Mouse (Mus musculus) limb, embryonic 11.5 days (tissue): ENCODE results near the gene Tmem236. TPM values are rescaled to one million over a fixed set of nuclear protein-coding genes. Genes with fewer than 3 reads are reported as not detected.

Experiments used
- ATAC-seq: fragments of 200-750 bp; cut with Nextera tagmentation; 2 replicates; pipeline ENCODE4 v1.8.0; 2017; ENCODE audit warnings: low read depth; ENCODE audit not compliant: insufficient number of reproducible peaks, low FRiP score, low TSS enrichment
- DNase-seq: peaks from one replicate; pipeline ENCODE4 v3.0.0-alpha.2; 2015; ENCODE audit warnings: low spot score
- H3K27ac ChIP-seq: fragments of 300-500 bp; sonication (generic); replicated peaks from 2 replicates; pipeline ENCODE4 v1.5.1; 2014; ENCODE audit warnings: low read depth, mild to moderate bottlenecking, low read length
- H3K27me3 ChIP-seq: fragments of 300-500 bp; sonication (generic); 2 replicates; pipeline ENCODE4 v1.6.1; 2014; ENCODE audit warnings: mild to moderate bottlenecking, low read length, mixed read lengths; ENCODE audit not compliant: control insufficient read depth, insufficient read depth
- H3K36me3 ChIP-seq: fragments of 300-500 bp; sonication (generic); 2 replicates; pipeline ENCODE4 v1.6.1; 2014; ENCODE audit warnings: mild to moderate bottlenecking, low read length, moderate library complexity, mixed read lengths; ENCODE audit not compliant: control insufficient read depth, insufficient read depth
- H3K4me1 ChIP-seq: fragments of 300-500 bp; sonication (generic); 2 replicates; pipeline ENCODE4 v1.6.1; 2014; ENCODE audit warnings: low read length, mixed read lengths; ENCODE audit not compliant: control insufficient read depth, insufficient read depth
- H3K4me2 ChIP-seq: fragments of 300-500 bp; sonication (generic); 2 replicates; pipeline ENCODE4 v1.6.1; 2014; ENCODE audit warnings: low read depth, mild to moderate bottlenecking, moderate library complexity; ENCODE audit not compliant: severe bottlenecking
- H3K4me3 ChIP-seq: fragments of 300-500 bp; sonication (generic); 2 replicates; pipeline ENCODE4 v1.5.1; 2014; ENCODE audit warnings: low read depth, low read length
- H3K9ac ChIP-seq: fragments of 300-500 bp; sonication (generic); 2 replicates; pipeline ENCODE4 v1.6.1; 2014; ENCODE audit warnings: mild to moderate bottlenecking, low read length
- H3K9me3 ChIP-seq: fragments of 300-500 bp; sonication (generic); 2 replicates; pipeline ENCODE4 v1.6.1; 2016; ENCODE audit warnings: low read length; ENCODE audit not compliant: control insufficient read depth
- WGBS: fragments of 180-500 bp; shearing (Covaris S2); extraction: QIAGEN DNeasy Blood & Tissue Kit; methylation state at CpG from one replicate; pipeline ENCODE4 v1.1.7; 2014; 5-methylcytosine and 5-hydroxymethylcytosine counted together
- polyA plus RNA-seq: library from polyadenylated mRNA; unstranded; fragments of >200 nt; fragmentation: Nextera tagmentation; extraction: Ambion mirVana; gene quantifications from 2 replicates; pipeline ENCODE4 v1.2.1, GENCODE M21; 2014

The Tmem236 gene
- polyA plus RNA-seq, 1 experiment from 2014 or later, result not detected

DNA sequence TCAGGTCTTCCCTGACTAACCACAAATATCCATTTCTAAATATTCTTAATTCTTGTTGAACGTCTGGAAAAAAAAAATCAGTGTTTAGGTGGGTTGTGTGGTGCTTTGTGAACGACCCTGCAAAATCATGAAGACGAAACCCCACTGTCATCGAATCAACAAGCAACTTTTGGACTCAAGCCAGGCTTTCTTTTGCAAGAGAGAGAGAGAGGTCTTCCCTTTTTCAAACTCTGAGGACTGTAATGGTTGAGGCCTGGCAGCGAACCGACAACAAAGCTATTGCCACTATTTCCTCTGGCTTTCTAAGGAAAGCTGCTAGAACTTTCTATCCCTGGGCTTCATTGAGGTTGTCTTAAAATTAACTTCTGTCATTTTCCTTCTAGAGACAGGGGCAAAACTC, 54.2 kb downstream of the Tmem236 start:
- ATAC-seq, result no peak
- H3K4me2 ChIP-seq, result no peak overlapping the region

DNA sequence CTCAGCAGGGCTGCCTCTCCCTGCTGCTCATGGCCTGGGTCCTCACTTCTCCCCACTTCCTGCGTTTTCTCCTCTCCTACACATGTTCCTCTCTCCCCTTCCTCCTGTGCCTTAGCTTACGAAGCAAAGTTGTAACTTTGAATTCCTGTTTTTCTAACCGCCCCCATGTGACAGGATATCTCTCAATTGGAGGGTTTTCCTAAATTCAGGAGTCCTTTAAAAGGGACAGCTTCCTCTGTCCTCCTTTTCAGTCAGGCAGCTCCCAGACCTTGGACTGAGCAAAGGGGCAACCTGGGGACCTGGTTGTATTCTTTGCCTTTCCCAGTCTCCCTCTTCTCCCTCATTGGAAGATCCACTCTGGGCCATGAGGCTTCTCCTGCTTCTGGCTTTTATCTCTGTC, 54.8 kb downstream of the Tmem236 start, which contains the start of gene Mrc1:
Gene Mrc1 (plus strand): TSS at position 244 of the 400 bp plus-strand sequence.
- Histone ChIP-seq H3K9ac (no peak within 1 kb of the TSS), H3K27ac (no peak within 1 kb of the TSS), H3K9me3 (no peaks in the 10 kb centered on the region), H3K27me3 (no peaks in the 10 kb centered on the region), H3K4me3 (no peak within 1 kb of the TSS), H3K36me3 (no peaks in the 10 kb centered on the region), H3K4me2 (no peak within 1 kb of the TSS), H3K4me1 (no peaks in the 10 kb centered on the region)
- 61% methylated on average over 3 of the region's 3 CpGs for WGBS
- ATAC-seq, result no peak
- DNase-seq, result no peak

More for the DNA sequence above, 54.2 kb downstream of the Tmem236 start:
- H3K27me3 ChIP-seq, result no peaks in the 10 kb centered on the region
- no peak overlapping the region for H3K4me3 ChIP-seq
- DNase-seq, result no peak
- H3K9me3 ChIP-seq, result no peaks in the 10 kb centered on the region
- H3K9ac ChIP-seq, result no peak overlapping the region
- 86% methylated on average over 6 of the region's 6 CpGs for WGBS
- H3K36me3 ChIP-seq, result no peaks in the 10 kb centered on the region
- H3K4me1 ChIP-seq, result no peaks in the 10 kb centered on the region
- H3K27ac ChIP-seq, result no peak overlapping the region

- Histone ChIP-seq H3K4me3 (no peak overlapping the region), H3K9ac (no peak overlapping the region), H3K4me2 (no peak overlapping the region), H3K27me3 (no peaks in the 10 kb centered on the region), H3K4me1 (no peaks in the 10 kb centered on the region), H3K27ac (no peak overlapping the region), H3K9me3 (no peaks in the 10 kb centered on the region), H3K36me3 (no peaks in the 10 kb centered on the region)
- WGBS, result 93% methylated on average over 14 of the region's 14 CpGs
- DNase-seq (no peak), ATAC-seq (no peak)
Measured at GRCm38 (mm10) chr2:14229979-14230378, 55.7 kb downstream of the Tmem236 start.

DNA sequence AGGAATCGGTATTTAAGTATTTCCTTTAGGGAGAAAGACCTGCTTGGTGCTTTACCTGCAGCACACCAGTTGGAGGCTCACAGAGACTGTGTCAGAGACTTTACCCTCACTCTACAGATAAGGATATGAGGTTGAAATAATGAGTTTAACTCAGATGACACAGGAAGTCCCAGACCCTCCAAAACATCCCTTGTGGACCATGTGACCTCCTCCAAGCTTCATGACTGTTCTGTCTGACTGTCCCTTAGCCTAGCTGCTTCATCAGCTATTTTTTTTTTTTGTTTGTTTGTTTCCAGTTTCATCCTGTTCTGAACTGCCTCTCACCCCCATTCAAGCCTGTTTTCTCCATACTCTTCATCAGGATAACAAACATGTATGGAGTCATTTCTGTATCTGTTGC, 58.6 kb downstream of the Tmem236 start:
- Histone ChIP-seq H3K4me2 (no peak overlapping the region), H3K4me1 (no peaks in the 10 kb centered on the region), H3K9me3 (no peaks in the 10 kb centered on the region), H3K27me3 (no peaks in the 10 kb centered on the region), H3K4me3 (no peak overlapping the region), H3K36me3 (no peaks in the 10 kb centered on the region), H3K9ac (no peak overlapping the region), H3K27ac (no peak overlapping the region)
- WGBS, result 85% methylated on average over 1 of the region's 1 CpGs
- no peak for DNase-seq
- no peak for ATAC-seq

GRCm38 (mm10) chr2:14233983-14234382, 59.7 kb downstream of the Tmem236 start:
- no peaks in the 10 kb centered on the region for H3K4me1 ChIP-seq
- H3K4me3 ChIP-seq, result no peak overlapping the region
- H3K27ac ChIP-seq, result no peak overlapping the region
- no peak overlapping the region for H3K4me2 ChIP-seq
- WGBS, result 77% methylated on average over 2 of the region's 2 CpGs
- H3K36me3 ChIP-seq, result no peaks in the 10 kb centered on the region
- no peaks in the 10 kb centered on the region for H3K9me3 ChIP-seq
- ATAC-seq, result no peak
- no peak for DNase-seq
- H3K9ac ChIP-seq, result no peak overlapping the region
- no peaks in the 10 kb centered on the region for H3K27me3 ChIP-seq

DNA sequence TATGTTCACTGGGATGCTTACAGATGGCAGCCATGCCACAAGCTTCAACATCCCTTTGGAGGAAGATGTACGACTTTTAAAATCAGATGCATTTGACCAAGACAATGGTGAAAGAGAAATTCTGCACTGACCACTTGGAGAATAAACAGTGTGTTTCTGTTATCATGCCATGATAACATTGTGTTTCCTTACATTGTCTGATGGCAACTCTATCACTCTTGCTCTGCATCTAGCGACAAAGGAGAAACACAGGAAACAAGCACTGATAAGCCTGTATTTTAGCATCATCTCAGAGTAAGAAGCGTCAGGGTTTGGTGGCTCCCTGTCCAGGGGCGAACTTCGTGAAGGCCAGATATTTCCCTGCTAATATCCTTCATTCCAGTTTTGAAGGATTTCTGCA, 61.0 kb downstream of the Tmem236 start:
- Histone ChIP-seq H3K9ac (no peak overlapping the region), H3K4me3 (no peak overlapping the region), H3K27ac (no peak overlapping the region), H3K27me3 (no peaks in the 10 kb centered on the region), H3K9me3 (no peaks in the 10 kb centered on the region), H3K4me2 (no peak overlapping the region), H3K36me3 (no peaks in the 10 kb centered on the region), H3K4me1 (no peaks in the 10 kb centered on the region)
- WGBS, result 90% methylated on average over 5 of the region's 5 CpGs
- DNase-seq (no peak), ATAC-seq (no peak)

DNA sequence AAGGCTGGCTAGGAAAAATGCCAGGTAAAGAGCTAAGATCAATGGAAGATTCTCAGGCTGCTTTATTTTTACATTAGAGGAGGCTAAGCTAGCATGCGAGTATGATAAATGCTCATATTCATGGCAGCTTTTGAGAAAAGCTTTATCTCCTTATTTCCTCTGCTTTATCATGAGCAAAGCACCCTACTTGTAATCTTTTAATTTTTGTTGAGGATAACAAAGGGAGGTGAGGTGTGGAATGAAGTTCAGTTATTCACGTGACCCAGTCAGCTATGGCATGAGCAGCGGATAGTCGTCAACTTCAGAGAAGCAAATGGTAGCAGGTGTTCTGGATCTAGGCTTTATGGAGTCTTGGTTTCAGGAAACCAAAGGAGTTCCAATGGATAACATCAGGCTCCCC, 62.6 kb downstream of the Tmem236 start:
- Histone ChIP-seq H3K9ac (no peak overlapping the region), H3K4me2 (no peak overlapping the region), H3K9me3 (no peaks in the 10 kb centered on the region), H3K27me3 (no peaks in the 10 kb centered on the region), H3K4me3 (no peak overlapping the region), H3K4me1 (no peaks in the 10 kb centered on the region), H3K36me3 (no peaks in the 10 kb centered on the region), H3K27ac (no peak overlapping the region)
- 89% methylated on average over 4 of the region's 4 CpGs for WGBS
- DNase-seq (no peak), ATAC-seq (no peak)

- ATAC-seq, result no peak
- no peak overlapping the region for H3K4me3 ChIP-seq
- no peaks in the 10 kb centered on the region for H3K4me1 ChIP-seq
- H3K9ac ChIP-seq, result no peak overlapping the region
- 52% methylated on average over 4 of the region's 4 CpGs for WGBS
- H3K9me3 ChIP-seq, result no peaks in the 10 kb centered on the region
- no peak overlapping the region for H3K4me2 ChIP-seq
- DNase-seq, result no peak
- no peaks in the 10 kb centered on the region for H3K36me3 ChIP-seq
- no peak overlapping the region for H3K27ac ChIP-seq
- no peaks in the 10 kb centered on the region for H3K27me3 ChIP-seq
Measured at GRCm38 (mm10) chr2:14237723-14238122, 63.4 kb downstream of the Tmem236 start.

DNA sequence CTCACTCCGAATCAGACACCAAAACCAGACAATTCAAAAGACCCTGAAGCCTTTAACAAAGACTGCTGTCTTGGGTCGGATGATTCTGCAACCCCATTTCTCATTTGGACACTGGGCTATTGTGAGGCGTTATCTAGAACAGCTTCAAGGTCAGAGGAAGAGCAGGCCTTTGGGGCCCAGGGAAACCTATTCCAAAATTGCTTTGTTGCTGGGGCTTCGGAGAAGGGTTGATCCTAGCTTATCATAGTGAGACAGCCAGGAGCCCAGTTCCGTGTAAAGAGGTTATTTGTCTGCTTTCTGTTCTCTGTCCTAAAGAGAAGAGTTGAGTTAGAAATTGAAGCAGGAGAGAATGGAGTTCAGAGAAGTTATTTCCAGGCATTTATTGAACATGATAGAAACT, 64.8 kb downstream of the Tmem236 start:
- ATAC-seq (no peak), DNase-seq (no peak)
- 84% methylated on average over 5 of the region's 5 CpGs for WGBS
- H3K27me3 ChIP-seq, result no peaks in the 10 kb centered on the region
- no peaks in the 10 kb centered on the region for H3K9me3 ChIP-seq
- no peak overlapping the region for H3K9ac ChIP-seq
- H3K4me1 ChIP-seq, result no peaks in the 10 kb centered on the region
- no peak overlapping the region for H3K4me2 ChIP-seq
- H3K36me3 ChIP-seq, result no peaks in the 10 kb centered on the region
- H3K4me3 ChIP-seq, result no peak overlapping the region
- H3K27ac ChIP-seq, result no peak overlapping the region
